Mouse (Mus musculus) gastrocnemius, adult 2 months (tissue): Measurements from ENCODE around the gene Tnfrsf13c. TPM values are rescaled to one million over a fixed set of nuclear protein-coding genes. Genes with fewer than 3 reads are reported as not detected.

Source experiments
- DNase-seq: peaks from one replicate; pipeline ENCODE4 v3.0.0; 2022
- H3K27ac ChIP-seq: fragments of 200-600 bp; 2 replicates; pipeline ENCODE4 v1.8.1; 2022; ENCODE audit warnings: mild to moderate bottlenecking
- H3K4me3 ChIP-seq: fragments of 200-600 bp; 2 replicates; pipeline ENCODE4 v1.8.1; 2022; ENCODE audit warnings: mild to moderate bottlenecking, moderate library complexity
- CTCF ChIP-seq: fragments of 200-600 bp; IDR thresholded peaks from 2 replicates; pipeline ENCODE4 v1.8.1; 2022; ENCODE audit warnings: antibody characterized with exemption, mild to moderate bottlenecking, moderate library complexity
- intact Hi-C: fragments of 180-260 bp; cut with DNase I; formaldehyde crosslinking; loops from one replicate; pipeline ENCODE4 v1.15.1; 2025
- total RNA-seq, 2 experiments: library from RNA; stranded (reverse); gene quantifications; 2 replicates each; pipeline ENCODE4 v1.2.3; 2021

Tnfrsf13c gene
- total RNA-seq, 2 experiments from 2014 or later, result not detected

DNA sequence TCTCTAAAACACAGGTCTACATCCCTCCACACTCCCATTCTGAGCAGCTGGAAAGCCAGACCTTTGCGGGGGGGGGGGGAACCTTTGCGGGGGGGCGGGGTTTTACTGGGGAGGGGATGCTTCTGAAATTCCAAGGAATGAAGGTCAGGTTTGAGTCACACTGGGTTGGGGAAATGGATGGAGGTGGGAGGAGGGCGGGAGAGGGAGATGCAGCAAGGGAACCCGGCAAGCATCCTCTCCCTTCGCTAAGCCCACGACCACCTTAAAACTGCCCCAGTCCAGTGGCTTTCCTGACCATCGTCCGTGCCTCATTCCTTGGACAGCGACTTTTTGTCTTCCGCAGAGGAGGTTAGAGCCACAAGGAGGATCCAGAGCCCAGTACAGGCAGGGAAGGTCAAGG, 12.9 kb downstream of the Tnfrsf13c start:
- no peak for TF ChIP-seq CTCF
- Histone ChIP-seq H3K27ac (no peak overlapping the region), H3K4me3 (peak overlapping the region; percentile 68; the same call in 1 of the 2 replicates)
- no peak for DNase-seq
- intact Hi-C loops, result no loop called here

DNA sequence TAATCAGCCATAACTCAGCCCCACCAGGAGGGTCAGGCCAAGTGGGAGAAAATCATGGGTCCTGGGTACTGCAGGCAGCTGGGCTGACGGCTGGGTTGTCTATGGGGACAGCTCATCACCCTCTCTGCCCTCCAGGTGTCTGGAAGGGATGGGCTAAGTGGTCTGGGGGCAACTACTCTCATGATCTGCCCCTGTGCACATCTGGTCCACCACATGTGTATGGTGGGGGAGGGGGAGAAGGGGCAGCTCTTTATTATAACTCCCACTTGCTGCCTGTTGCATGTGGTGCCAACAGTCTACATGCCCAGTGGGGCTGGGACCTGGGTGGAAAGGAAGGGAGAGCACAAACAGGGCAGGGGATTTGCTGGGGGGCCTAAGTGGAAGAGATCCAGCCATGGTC, 13.4 kb downstream of the Tnfrsf13c start:
- no peak for DNase-seq
- no peak overlapping the region for H3K4me3 ChIP-seq
- intact Hi-C loops, result no loop called here
- TF ChIP-seq CTCF, result no peak
- no peak overlapping the region for H3K27ac ChIP-seq

GRCm38 (mm10) chr15:82209295-82210050, 14.7 kb downstream of the Tnfrsf13c start:
- Histone ChIP-seq H3K27ac (no peak overlapping the region), H3K4me3 (no peak overlapping the region)
- TF ChIP-seq CTCF, result no peak
- DNase-seq, result no peak
- intact Hi-C loops, result no loop called here

- no peak for DNase-seq
- no peak for TF ChIP-seq CTCF
- intact Hi-C loops, result no loop called here
- H3K4me3 ChIP-seq, result no peak overlapping the region
- H3K27ac ChIP-seq, result no peak overlapping the region
Observed at GRCm38 (mm10) chr15:82208307-82208706, 15.9 kb downstream of the Tnfrsf13c start.

DNA sequence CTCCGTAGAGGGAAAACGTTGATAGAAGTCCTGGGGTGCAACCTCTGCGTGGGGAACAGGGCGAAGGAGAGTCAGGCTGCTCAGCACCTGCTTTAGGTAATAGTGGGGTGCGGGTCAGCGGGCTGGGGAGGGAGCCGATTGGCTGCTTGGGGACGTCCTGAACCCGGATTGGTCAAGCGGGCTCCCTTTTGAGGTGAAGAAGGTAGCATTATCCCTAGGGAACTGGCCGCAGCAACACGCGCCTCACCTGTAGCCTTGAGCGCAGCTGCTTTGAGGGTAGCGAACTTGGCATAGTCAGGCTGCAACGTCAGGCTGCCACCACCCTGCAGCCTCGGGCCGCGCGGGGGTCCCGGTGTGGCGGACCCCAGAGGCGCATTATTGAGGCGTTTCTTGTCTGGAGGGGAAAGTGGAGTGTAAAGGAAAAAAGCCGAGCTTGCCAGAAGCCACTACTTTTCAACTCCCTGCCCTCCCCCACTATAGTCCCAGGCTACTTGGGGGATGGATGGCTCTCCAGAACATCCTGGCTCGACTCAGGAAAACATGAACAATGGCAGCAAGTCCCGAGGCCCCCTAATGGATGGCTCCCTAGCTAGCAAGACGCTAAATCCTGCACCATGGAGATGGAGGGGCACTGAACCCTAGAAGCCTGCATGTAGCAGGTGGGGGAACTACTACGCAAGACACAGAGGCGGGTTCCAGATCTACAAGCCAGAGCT, 16.5 kb downstream of the Tnfrsf13c start:
- no peak for TF ChIP-seq CTCF
- H3K4me3 ChIP-seq, result no peak overlapping the region
- H3K27ac ChIP-seq, result no peak overlapping the region
- intact Hi-C loops, result no loop called here
- DNase-seq, result no peak

- Histone ChIP-seq H3K27ac (no peak overlapping the region), H3K4me3 (no peak overlapping the region)
- TF ChIP-seq CTCF, result no peak
- intact Hi-C loops, result no loop called here
- DNase-seq, result no peak
Observed at GRCm38 (mm10) chr15:82207105-82207459, 17.1 kb downstream of the Tnfrsf13c start.

DNA sequence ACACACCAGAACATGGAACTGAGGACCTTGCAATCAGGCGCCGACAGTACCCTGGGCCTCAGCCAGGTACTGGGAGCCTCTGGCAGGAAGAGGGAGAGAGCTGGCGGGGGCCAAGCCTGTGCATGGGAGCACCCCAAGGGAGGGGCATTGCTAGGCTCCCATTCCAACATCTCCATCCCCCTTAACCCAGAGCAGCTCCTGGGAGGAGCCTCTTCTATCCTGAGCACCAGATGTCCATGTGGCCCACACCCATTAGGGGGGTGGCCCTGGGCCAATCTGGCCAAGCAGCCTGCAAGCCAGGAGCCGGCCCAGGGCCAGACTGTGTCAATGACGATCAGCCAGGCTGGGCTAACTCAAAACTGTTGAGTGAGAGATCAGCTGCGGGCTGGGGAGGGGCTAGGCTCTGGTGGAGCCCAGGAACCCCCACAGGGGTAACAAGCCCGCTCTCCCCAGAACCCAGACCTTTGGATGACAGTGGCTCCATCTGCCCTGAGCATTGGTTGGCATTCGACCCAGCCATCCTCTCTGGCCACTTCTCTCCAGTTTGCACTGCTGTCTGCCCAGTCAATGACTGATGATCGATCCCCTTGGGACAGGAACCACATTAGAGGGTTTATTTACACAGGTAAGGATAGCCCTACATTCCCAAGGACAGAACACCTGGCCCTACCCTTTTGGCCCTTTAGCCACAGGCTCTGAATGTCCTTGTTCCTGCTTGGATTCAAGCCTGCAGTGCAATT, 17.6 kb downstream of the Tnfrsf13c start:
- H3K27ac ChIP-seq, result no peak overlapping the region
- no peak overlapping the region for H3K4me3 ChIP-seq
- no peak for TF ChIP-seq CTCF
- peak; percentile 92 for DNase-seq
- intact Hi-C loops, result no loop called here

- TF ChIP-seq CTCF, result no peak
- Histone ChIP-seq H3K4me3 (no peak overlapping the region), H3K27ac (no peak overlapping the region)
- intact Hi-C loops, result no loop called here
- no peak for DNase-seq
Observed at GRCm38 (mm10) chr15:82204680-82205371, 19.3 kb downstream of the Tnfrsf13c start.

DNA sequence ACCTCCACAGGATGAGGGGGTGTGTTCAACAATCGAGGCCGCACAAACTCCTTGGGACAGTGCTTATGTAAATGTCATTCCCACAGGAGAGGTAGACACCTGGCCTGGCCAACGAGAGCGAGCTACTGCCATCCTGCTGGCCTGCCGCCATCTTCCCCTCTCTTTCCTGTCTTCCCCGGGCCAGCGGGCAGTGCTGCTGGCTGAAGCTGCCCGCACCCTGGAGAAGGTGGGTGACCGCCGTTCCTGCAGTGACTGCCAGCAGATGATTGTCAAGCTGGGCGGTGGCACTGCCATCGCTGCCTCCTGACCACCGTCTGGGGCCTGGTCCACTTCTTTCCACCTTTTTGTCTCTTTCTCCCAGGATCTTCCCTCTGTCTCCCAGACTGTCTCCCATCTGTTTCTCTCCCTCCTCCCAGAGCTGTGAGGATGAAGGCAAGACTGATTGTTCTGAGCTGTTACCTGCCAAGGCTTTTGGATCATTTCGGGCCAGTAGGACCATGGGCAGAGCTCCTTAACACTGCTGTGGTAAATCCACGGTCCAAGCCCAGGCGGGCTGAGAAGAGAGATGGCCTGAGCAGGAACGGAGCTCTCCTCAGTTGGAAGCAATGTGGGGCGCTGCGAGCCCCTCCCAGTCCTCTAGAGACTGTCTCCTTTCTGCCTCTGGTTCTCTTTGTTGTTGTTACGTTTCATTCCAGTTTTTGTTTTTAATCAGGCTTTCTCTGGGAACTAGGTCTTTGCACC, 20.4 kb downstream of the Tnfrsf13c start:
- no peak for TF ChIP-seq CTCF
- intact Hi-C loops, result no loop called here
- Histone ChIP-seq H3K27ac (no peak overlapping the region), H3K4me3 (no peak overlapping the region)
- DNase-seq, result no peak

- DNase-seq, result no peak
- no peak for TF ChIP-seq CTCF
- Histone ChIP-seq H3K27ac (no peak overlapping the region), H3K4me3 (no peak overlapping the region)
- intact Hi-C loops, result no loop called here
Observed at GRCm38 (mm10) chr15:82203090-82203489, 21.1 kb downstream of the Tnfrsf13c start.

DNA sequence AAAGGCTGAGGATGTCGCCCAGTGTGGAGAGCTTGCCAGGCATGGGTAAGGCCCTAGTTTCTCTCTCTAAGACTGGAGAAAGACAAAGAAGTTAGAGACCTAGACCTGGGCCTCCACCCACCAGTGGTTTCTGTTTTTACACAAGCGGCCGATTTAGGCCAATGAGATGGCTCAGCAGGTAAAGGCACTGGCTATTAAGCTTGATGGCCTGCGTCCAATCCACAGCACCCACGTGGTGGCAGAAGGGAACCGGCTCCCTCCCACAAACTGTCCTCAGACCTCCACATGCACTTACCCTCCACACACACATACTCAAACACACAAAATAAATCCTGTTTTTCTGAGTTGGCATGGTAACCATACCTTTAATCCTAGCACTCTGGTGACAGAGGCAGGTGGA, 22.1 kb downstream of the Tnfrsf13c start:
- DNase-seq, result no peak
- intact Hi-C loops, result no loop called here
- H3K4me3 ChIP-seq, result no peak overlapping the region
- no peak overlapping the region for H3K27ac ChIP-seq
- TF ChIP-seq CTCF, result no peak

DNA sequence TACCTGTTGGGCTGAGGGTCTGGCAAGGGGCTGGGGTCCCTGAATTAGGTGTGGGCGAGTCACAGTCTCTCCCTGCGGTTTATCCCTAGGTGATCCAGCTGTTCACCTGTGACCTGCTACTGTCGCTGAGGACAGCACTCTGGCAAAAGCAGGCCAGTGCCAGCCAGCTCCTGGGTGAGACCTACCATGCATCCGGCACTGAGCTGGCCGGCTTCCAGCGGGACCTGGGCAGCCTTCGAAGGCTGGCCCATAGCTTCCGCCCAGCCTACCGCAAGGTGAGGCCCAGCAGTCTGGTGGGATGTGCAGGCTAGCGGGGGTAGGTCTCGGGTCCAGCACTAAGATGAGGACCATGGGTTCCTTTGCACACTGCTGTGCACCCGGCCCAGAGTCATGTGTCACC, 24.6 kb downstream of the Tnfrsf13c start:
- Histone ChIP-seq H3K4me3 (no peak overlapping the region), H3K27ac (no peak overlapping the region)
- intact Hi-C loops, result no loop called here
- no peak for TF ChIP-seq CTCF
- DNase-seq, result no peak
